In the genomic region with DNA sequence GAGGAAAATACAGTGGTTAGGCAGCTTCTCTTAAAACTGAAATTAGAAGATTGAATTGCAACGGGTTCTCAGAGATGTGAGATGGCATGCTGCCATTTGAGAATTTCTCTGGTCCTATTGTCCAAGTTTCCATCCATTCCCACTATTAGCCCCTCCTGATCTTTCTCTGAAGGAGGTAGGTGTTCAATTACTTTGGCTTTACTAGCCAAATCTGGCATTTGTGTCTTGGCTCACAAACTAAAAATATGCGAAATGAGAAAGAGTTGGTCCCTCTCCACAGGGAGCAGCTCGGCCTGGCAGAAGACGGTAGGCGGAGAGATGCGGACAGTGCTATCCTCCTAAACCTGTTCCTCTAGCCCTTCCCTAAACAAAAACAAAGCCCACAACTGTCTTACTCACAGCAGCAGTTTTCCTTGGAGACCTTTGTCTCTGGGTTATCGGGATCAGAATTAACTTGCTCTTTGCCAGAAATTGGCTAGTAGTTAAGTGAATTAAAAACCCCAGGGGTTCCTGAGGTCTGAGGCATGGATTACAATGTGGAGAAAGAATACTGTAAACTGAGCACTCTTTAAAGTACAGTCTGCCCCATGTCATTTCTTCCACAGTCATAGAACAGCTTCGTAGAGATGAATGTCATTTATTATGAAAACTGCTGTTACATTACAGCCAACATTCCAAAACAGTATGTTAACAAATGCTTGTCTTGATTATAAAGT, we compare ENCODE assay signal across 14 mouse cellular contexts. TPM values are rescaled to one million over a fixed set of nuclear protein-coding genes. Genes with fewer than 3 reads are reported as not detected.
A peak's percentile ranks its signal among the peaks of the same experiment; 100 is the strongest.
DNase-seq lines count a peak whose midpoint lies in the region; ATAC-seq and TF ChIP-seq lines count a peak whose summit lies in the region.
"Had no signal": no experiment of that assay in that cellular context is flagged by ENCODE, and none has a peak within 500 bp of the region (broad histone marks: within the 10 kb centered on the region; RNA-seq: fewer than 3 reads in every experiment).

No protein-coding gene starts in this region.

- no peaks in the 10 kb centered on the region for H3K79me2 ChIP-seq in MEL (ENCODE audit: control insufficient read depth, insufficient read depth, low read length, poor library complexity)

- TF ChIP-seq POLR2A in MEL (IDR thresholded peaks at IDR 0.05; ENCODE audit: control insufficient read depth in 1 of 2, insufficient read depth in 1 of 2, low read depth in 1 of 2, low read length in 2 of 2, poor library complexity in 1 of 2), result no peak

- no peaks in the 10 kb centered on the region; a peak in 1 of 4 replicates for H3K4me1 ChIP-seq in MEL (ENCODE audit: control insufficient read depth in 1 of 2, insufficient read depth in 2 of 2, low read length in 2 of 2)
- H3K4me1 ChIP-seq in brown adipose tissue, adult 24 weeks (ENCODE audit: control insufficient read depth, insufficient read depth, insufficient read length, low read length), result peaks cover 42% of the 10 kb centered on the region
- H3K4me1 ChIP-seq in embryonic facial prominence, embryonic 15.5 days, result 0 out of 2 replicates have a peak, but pooled peaks cover 6% of the 10 kb centered on the region
- H3K4me1 ChIP-seq: liver, embryonic 13.5 days; stomach, embryonic 15.5 days had no signal

- no peak for TF ChIP-seq RAD21 in MEL (IDR thresholded peaks at IDR 0.05; ENCODE audit: low read depth, low read length)

- H3K9me3 ChIP-seq in MEL (replicated peaks; ENCODE audit: insufficient read depth, low read length), result no peaks in the 10 kb centered on the region
- no peaks in the 10 kb centered on the region for H3K9me3 ChIP-seq in embryonic facial prominence, embryonic 15.5 days (replicated peaks)
- H3K9me3 ChIP-seq: G1E; liver, embryonic 13.5 days; stomach, embryonic 15.5 days had no signal

- no peak for TF ChIP-seq EP300 in MEL (IDR thresholded peaks at IDR 0.05; ENCODE audit: low read depth in 1 of 2, low read length in 2 of 2)

- peak overlapping the region; percentile 34; the same call in 1 of the 2 replicates for H3K27ac ChIP-seq in MEL (ENCODE audit: control insufficient read depth, low read depth, low read length)
- H3K27ac ChIP-seq in brown adipose tissue, adult 24 weeks (replicated peaks; ENCODE audit: low read depth, low read length), result peak overlapping the region; percentile 93
- H3K27ac ChIP-seq in embryonic facial prominence, embryonic 15.5 days (replicated peaks), result peak overlapping the region; percentile 35
- H3K27ac ChIP-seq: kidney, postnatal 0 days; liver, embryonic 13.5 days; stomach, embryonic 15.5 days had no signal

- no peak for DNase-seq in frontal cortex, postnatal 36 days (ENCODE audit: low spot score in 2 of 2)
- no peak for DNase-seq in MEL (ENCODE audit: low read depth, low spot score)
- no peak for DNase-seq in spleen, postnatal 10 days (ENCODE audit: low spot score in 2 of 2)
- no peak for DNase-seq in kidney, postnatal 10 days
- DNase-seq in natural killer cell, adult 2 months (ENCODE audit: low spot score in 2 of 2), result no peak
- DNase-seq: liver, embryonic 13.5 days had no signal

- H3K36me3 ChIP-seq in MEL (ENCODE audit: control insufficient read depth in 1 of 2, insufficient read depth in 2 of 2, low read length in 2 of 2), result no peaks in the 10 kb centered on the region
- H3K36me3 ChIP-seq in embryonic facial prominence, embryonic 15.5 days, result peaks cover 12% of the 10 kb centered on the region; the same call in 1 of the 2 replicates

- 37% methylated on average over 8 of the region's 8 CpGs for WGBS in embryonic facial prominence, embryonic 15.5 days

- TF ChIP-seq CTCF in MEL (IDR thresholded peaks at IDR 0.05 in 2 of 3, conservative IDR thresholded peaks at IDR 0.05 in 1 of 3; ENCODE audit: control insufficient read depth in 1 of 3, insufficient read depth in 1 of 3, low read depth in 2 of 3, low read length in 3 of 3, poor library complexity in 1 of 3, severe bottlenecking in 1 of 3), result no peak

- H3K9ac ChIP-seq in MEL (ENCODE audit: control insufficient read depth, low read depth, low read length, poor library complexity, severe bottlenecking), result no peak overlapping the region
- no peak overlapping the region for H3K9ac ChIP-seq in embryonic facial prominence, embryonic 15.5 days
- H3K9ac ChIP-seq: liver, embryonic 13.5 days; stomach, embryonic 15.5 days had no signal

- no peak overlapping the region for H3K4me3 ChIP-seq in MEL (ENCODE audit: control insufficient read depth in 1 of 2, insufficient read depth in 1 of 2, low read depth in 2 of 2, low read length in 2 of 2)
- H3K4me3 ChIP-seq in brown adipose tissue, adult 24 weeks (ENCODE audit: insufficient read depth, low read depth, low read length), result no peak overlapping the region
- H3K4me3 ChIP-seq in embryonic facial prominence, embryonic 15.5 days (replicated peaks), result no peak overlapping the region
- H3K4me3 ChIP-seq: liver, embryonic 13.5 days; stomach, embryonic 15.5 days had no signal

- peak; percentile 20; the same call in 1 of the 2 replicates for ATAC-seq in frontal cortex, adult (ENCODE audit: low TSS enrichment)
- no peak for ATAC-seq in embryonic facial prominence, embryonic 15.5 days (ENCODE audit: insufficient number of reproducible peaks, low FRiP score, low TSS enrichment, low read depth)
- ATAC-seq: activated CD4-positive, CD25-positive, alpha-beta regulatory T cell, adult 4 months had no signal

- H3K27me3 ChIP-seq in MEL (ENCODE audit: control insufficient read depth in 1 of 2, insufficient read depth in 2 of 2, low read length in 2 of 2), result no peaks in the 10 kb centered on the region
- no peaks in the 10 kb centered on the region for H3K27me3 ChIP-seq in embryonic facial prominence, embryonic 15.5 days
- H3K27me3 ChIP-seq: liver, embryonic 13.5 days; megakaryocyte, embryonic 14.5 days; stomach, embryonic 15.5 days had no signal

- H3K4me2 ChIP-seq in embryonic facial prominence, embryonic 15.5 days (replicated peaks), result no peak overlapping the region
- H3K4me2 ChIP-seq: liver, embryonic 13.5 days; stomach, embryonic 15.5 days had no signal

TF ChIP-seq in MEL, 35 proteins besides CTCF, POLR2A, EP300 and RAD21:
- TF ChIP-seq ETS1 (IDR thresholded peaks at IDR 0.05; ENCODE audit: low read depth, low read length), result 0 out of 2 replicates have a peak, but pooled peaks have one; percentile 8
- TF ChIP-seq SIN3A (IDR thresholded peaks at IDR 0.05; ENCODE audit: low read length), result no peak

RNA-seq across cellular contexts. Expression of gene Mpp4, which starts 0.7 kb away (rescaled TPM):
- 0.23 and 0.29 TPM in 2 replicates for total RNA-seq in MEL (2012; rRNA removed)
- polyA plus RNA-seq in MEL (2012; ENCODE audit: insufficient read depth in 1 of 2, insufficient read length in 2 of 2, low read depth in 1 of 2, low replicate concordance in 2 of 2, missing spikeins in 1 of 2), result under 1 TPM in 1 of 2 experiments, not detected in 1; 0.19 TPM
- 0.71 TPM in 1 of 2 replicates, not detected in the other for polyA plus RNA-seq in brown adipose tissue, adult 24 weeks (2012; ENCODE audit: insufficient read depth, insufficient read length, missing spikeins)
- polyA plus RNA-seq in embryonic facial prominence, embryonic 15.5 days (2015; fragmentation: Nextera tagmentation; extraction: Ambion mirVana), result 0.17 and 0.23 TPM in 2 replicates

RNA-seq across cellular contexts. Expression of gene Tmem237, which starts 42.3 kb away (rescaled TPM):
- total RNA-seq in MEL (2012; rRNA removed), result 13.0 and 13.2 TPM in 2 replicates
- 10 to 100 TPM in 1 of 2 experiments, not detected in 1; 20.1 TPM for polyA plus RNA-seq in MEL (2012; ENCODE audit: insufficient read depth in 1 of 2, insufficient read length in 2 of 2, low read depth in 1 of 2, low replicate concordance in 2 of 2, missing spikeins in 1 of 2)
- polyA plus RNA-seq in brown adipose tissue, adult 24 weeks (2012; ENCODE audit: insufficient read depth, insufficient read length, missing spikeins), result 4.3 and 5.6 TPM in 2 replicates
- 30.5 and 31.8 TPM in 2 replicates for polyA plus RNA-seq in embryonic facial prominence, embryonic 15.5 days (2015; fragmentation: Nextera tagmentation; extraction: Ambion mirVana)

Comparison
In these comparisons a context has a peak if more than half of its experiments do, and no peak if none do; other contexts are left out.
1. H3K27ac ChIP-seq: peak in every context shown above with its lines; median percentile 93 in brown adipose tissue, adult 24 weeks; 35 in embryonic facial prominence, embryonic 15.5 days; 34 in MEL.